Mouse (Mus musculus): ENCODE data around the gene Syt14.

DNA sequence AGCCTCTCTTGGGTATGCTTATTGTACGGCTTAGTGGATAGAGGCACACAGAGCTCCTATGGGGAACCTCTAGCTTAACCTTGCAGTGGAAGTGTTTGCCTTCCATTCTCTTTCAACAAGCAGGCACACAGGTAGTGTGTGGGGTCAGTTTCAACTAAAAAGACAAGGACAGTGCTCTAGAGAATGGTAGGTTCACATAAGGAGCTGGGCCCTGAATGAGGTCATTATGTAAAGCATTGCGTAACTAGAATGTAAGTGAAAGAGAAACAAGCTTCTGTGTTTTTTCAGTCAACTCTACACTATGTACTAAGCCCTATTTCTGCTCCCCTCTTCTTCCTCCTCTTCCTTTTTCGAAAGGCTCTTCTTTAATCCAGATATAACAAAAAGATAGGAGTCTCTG lies 103.8 kb downstream of the Syt14 start:
- TF ChIP-seq TAL1 (conservative IDR thresholded peaks at IDR 0.05; ENCODE audit: low read depth, low read length) (no peak), GATA1 (IDR thresholded peaks at IDR 0.05; ENCODE audit: borderline replicate concordance, low read length) (no peak), CTCF (IDR thresholded peaks at IDR 0.05; ENCODE audit: low read depth, low read length) (no peak), POLR2AphosphoS5 (IDR thresholded peaks at IDR 0.05; ENCODE audit: insufficient replicate concordance, low read depth, low read length) (no peak), GATA2 (IDR thresholded peaks at IDR 0.05; ENCODE audit: borderline replicate concordance, low read depth, low read length) (no peak)

Measured in G1E (cell line).